Comparison of ENCODE assay signal across 9 mouse cellular contexts in the genomic region with DNA sequence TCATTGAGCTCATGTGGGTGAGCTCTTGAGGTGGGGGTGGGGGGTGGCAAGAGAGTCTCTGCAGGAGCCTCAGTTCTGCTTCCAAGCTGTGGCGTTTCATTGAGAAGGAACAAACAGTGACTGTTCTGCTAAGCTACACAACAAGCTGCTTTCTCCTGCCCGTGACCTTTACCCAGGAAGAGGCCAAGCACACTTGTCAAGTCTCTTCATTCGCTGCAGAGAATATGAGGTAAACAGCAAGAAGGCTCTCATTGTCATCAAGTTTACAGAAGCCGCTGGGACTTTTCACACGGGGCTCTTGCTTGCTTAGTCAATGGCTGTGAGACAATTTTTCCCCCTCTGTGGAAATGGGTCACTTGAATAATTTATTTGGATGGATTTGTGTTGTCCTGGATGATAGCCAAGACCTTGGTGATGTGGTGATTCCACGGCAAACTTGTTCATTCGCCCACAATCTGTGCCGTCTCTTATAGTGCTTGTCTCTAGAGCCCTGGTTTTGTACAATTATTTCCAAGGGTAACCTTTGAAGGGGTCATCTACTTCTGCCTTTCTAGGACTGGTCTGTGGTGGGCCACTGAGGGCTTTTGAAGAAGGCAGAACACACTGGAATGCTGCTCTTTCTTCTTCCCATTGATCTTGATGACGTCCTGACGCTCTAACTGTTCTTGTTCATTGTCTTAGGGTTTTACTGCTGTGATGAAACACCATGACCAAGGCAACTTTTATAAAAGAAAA. TPM values are rescaled to one million over a fixed set of nuclear protein-coding genes. Genes with fewer than 3 reads are reported as not detected.
DNase-seq lines count a peak whose midpoint lies in the region; ATAC-seq and TF ChIP-seq lines count a peak whose summit lies in the region.
"Had no signal": no experiment of that assay in that cellular context is flagged by ENCODE, and none has a peak within 500 bp of the region (broad histone marks: within the 10 kb centered on the region; RNA-seq: fewer than 3 reads in every experiment).

No protein-coding gene starts in this region.

- H3K27me3 ChIP-seq in midbrain, embryonic 13.5 days = no peaks in the 10 kb centered on the region
- no peaks in the 10 kb centered on the region for H3K27me3 ChIP-seq in liver, postnatal 0 days (ENCODE audit: insufficient read depth, low read length)
- no peaks in the 10 kb centered on the region for H3K27me3 ChIP-seq in intestine, embryonic 15.5 days (replicated peaks)

- no peaks in the 10 kb centered on the region for H3K9me3 ChIP-seq in midbrain, embryonic 13.5 days
- no peaks in the 10 kb centered on the region for H3K9me3 ChIP-seq in liver, postnatal 0 days (ENCODE audit: low read length)
- no peaks in the 10 kb centered on the region for H3K9me3 ChIP-seq in intestine, embryonic 15.5 days

- ATAC-seq in midbrain, embryonic 13.5 days = peak; percentile 62; the same call in 1 of the 2 replicates
- ATAC-seq in liver, postnatal 0 days = no peak
- ATAC-seq in intestine, embryonic 15.5 days = no peak

- no peaks in the 10 kb centered on the region for H3K36me3 ChIP-seq in midbrain, embryonic 13.5 days
- H3K36me3 ChIP-seq in liver, postnatal 0 days (replicated peaks; ENCODE audit: insufficient read depth, low read length) = no peaks in the 10 kb centered on the region
- H3K36me3 ChIP-seq in intestine, embryonic 15.5 days = no peaks in the 10 kb centered on the region

- 71% methylated on average over 10 of the region's 10 CpGs for WGBS in midbrain, embryonic 13.5 days
- 77% methylated on average over 10 of the region's 10 CpGs for WGBS in liver, postnatal 0 days (ENCODE audit: insufficient replicate concordance)
- WGBS in intestine, embryonic 15.5 days = 67% methylated on average over 10 of the region's 10 CpGs

- H3K4me2 ChIP-seq in midbrain, embryonic 13.5 days (replicated peaks) = no peak overlapping the region
- no peak overlapping the region for H3K4me2 ChIP-seq in liver, postnatal 0 days (ENCODE audit: low read depth, low read length)
- no peak overlapping the region for H3K4me2 ChIP-seq in intestine, embryonic 15.5 days (replicated peaks)

- DNase-seq in kidney, postnatal 36 days = peak; percentile 31 to 37
- DNase-seq in kidney, adult 18-20 months = no peak
- peak; percentile 23 for DNase-seq in adrenal gland, adult 8-10 months
- peak; percentile 21 for DNase-seq in embryo, embryonic 11 days
- DNase-seq in liver, postnatal 0 days = no peak
- DNase-seq in urinary bladder, adult 18-20 months (ENCODE audit: low spot score in 2 of 2) = no peak
- DNase-seq: thymus, postnatal 14 days had no signal

- TF ChIP-seq EP300 in liver, postnatal 0 days (IDR thresholded peaks at IDR 0.05; ENCODE audit: low read depth) = no peak

- no peak overlapping the region for H3K4me3 ChIP-seq in midbrain, embryonic 13.5 days (replicated peaks)
- H3K4me3 ChIP-seq in liver, postnatal 0 days (ENCODE audit: low read depth, low read length) = no peak overlapping the region
- H3K4me3 ChIP-seq in intestine, embryonic 15.5 days (replicated peaks) = no peak overlapping the region

- no peak overlapping the region for H3K27ac ChIP-seq in midbrain, embryonic 13.5 days
- H3K27ac ChIP-seq in liver, postnatal 0 days (ENCODE audit: low read depth) = no peak overlapping the region
- H3K27ac ChIP-seq in intestine, embryonic 15.5 days = no peak overlapping the region

- TF ChIP-seq CTCF in liver, postnatal 0 days (IDR thresholded peaks at IDR 0.05; ENCODE audit: low read depth) = no peak

- no peak overlapping the region for H3K9ac ChIP-seq in midbrain, embryonic 13.5 days (replicated peaks)
- no peak overlapping the region for H3K9ac ChIP-seq in liver, postnatal 0 days (replicated peaks)
- H3K9ac ChIP-seq in intestine, embryonic 15.5 days = no peak overlapping the region

- no peaks in the 10 kb centered on the region for H3K4me1 ChIP-seq in midbrain, embryonic 13.5 days (replicated peaks)
- no peaks in the 10 kb centered on the region for H3K4me1 ChIP-seq in liver, postnatal 0 days (ENCODE audit: insufficient read depth)
- 0 out of 2 replicates have a peak, but pooled peaks cover 5% of the 10 kb centered on the region for H3K4me1 ChIP-seq in intestine, embryonic 15.5 days (replicated peaks)

RNA-seq across cellular contexts. Expression of gene Rasa2, which starts 29.3 kb away (rescaled TPM):
- 10 to 100 TPM; 15.3 to 17.6 (median 16.3) TPM for total RNA-seq in adrenal gland, adult 8-10 months (2022)
- polyA plus RNA-seq in midbrain, embryonic 13.5 days (2015; fragmentation: Nextera tagmentation; extraction: Ambion mirVana) = 15.8 and 16.7 TPM in 2 replicates
- 2.5 and 2.7 TPM in 2 replicates for polyA plus RNA-seq in liver, postnatal 0 days (2015; fragmentation: Nextera tagmentation; extraction: Ambion mirVana)
- 16.4 and 17.1 TPM in 2 replicates for polyA plus RNA-seq in intestine, embryonic 15.5 days (2015; fragmentation: Nextera tagmentation; extraction: Ambion mirVana)

Comparison
In these comparisons a context has a peak if more than half of its experiments do, and no peak if none do; other contexts are left out.
1. DNase-seq: peak in kidney, postnatal 36 days (2 of 2), adrenal gland, adult 8-10 months (single experiment) and embryo, embryonic 11 days (single experiment); none in kidney, adult 18-20 months (single experiment), liver, postnatal 0 days (single experiment) and urinary bladder, adult 18-20 months (0 of 2).